Mouse (Mus musculus) left cerebral cortex, adult 18-20 months (tissue): Measurements from ENCODE around the gene Mettl21c. TPM values are rescaled to one million over a fixed set of nuclear protein-coding genes. Genes with fewer than 3 reads are reported as not detected.

Source experiments
- total RNA-seq, 2 experiments: library from RNA; stranded (reverse); gene quantifications; 2 replicates each; pipeline ENCODE4 v1.2.3; 2021

Mettl21c gene
- total RNA-seq, 2 experiments from 2014 or later, result not detected

Other genes with a start within 250 kb of the Mettl21c start
- gene Uxs1, start 192.2 kb downstream of the Mettl21c start, total RNA-seq, result 10 to 100 TPM; 56.9 to 59.0 TPM
- 10 to 100 TPM; 44.4 to 46.8 TPM for gene Tpp2, start 86.4 kb downstream of the Mettl21c start, total RNA-seq
- not detected for gene Gm8251, start 41.9 kb upstream of the Mettl21c start, total RNA-seq
- 10 to 100 TPM in 1 of 2 experiments, 1 to 10 TPM in 1; 8.0 to 10.9 TPM for gene Tex30, start 82.4 kb upstream of the Mettl21c start, total RNA-seq
- 10 to 100 TPM in 1 of 2 experiments, 1 to 10 TPM in 1; 8.6 to 10.6 TPM for gene Kdelc1, start 98.8 kb upstream of the Mettl21c start, total RNA-seq
- gene Bivm, start 98.9 kb upstream of the Mettl21c start, total RNA-seq, result 10 to 100 TPM; 30.0 to 34.6 TPM
- gene Ercc5, start 127.7 kb upstream of the Mettl21c start, total RNA-seq, result 10 to 100 TPM; 21.5 to 22.8 TPM
- not detected for gene Mettl21e, start 198.9 kb upstream of the Mettl21c start, total RNA-seq